Mouse (Mus musculus) lung, embryonic 16.5 days (tissue): Measurements from ENCODE around the gene Cdh4. TPM values are rescaled to one million over a fixed set of nuclear protein-coding genes. Genes with fewer than 3 reads are reported as not detected.

Experiments used
- ATAC-seq: fragments of 200-750 bp; cut with Nextera tagmentation; 2 replicates; pipeline ENCODE4 v1.8.0; 2017; ENCODE audit warnings: low read depth, mild to moderate bottlenecking, moderate library complexity
- H3K27ac ChIP-seq: fragments of 300-500 bp; sonication (generic); 2 replicates; pipeline ENCODE4 v1.5.1; 2014; ENCODE audit warnings: mild to moderate bottlenecking, control low read depth, low read length
- H3K27me3 ChIP-seq: fragments of 300-500 bp; sonication (generic); 2 replicates; pipeline ENCODE4 v1.6.1; 2014; ENCODE audit warnings: low read depth, low read length, mixed read lengths; ENCODE audit not compliant: control insufficient read depth, insufficient read depth
- H3K36me3 ChIP-seq: fragments of 300-500 bp; sonication (generic); 2 replicates; pipeline ENCODE4 v1.6.1; 2014; ENCODE audit warnings: low read length; ENCODE audit not compliant: control insufficient read depth, insufficient read depth
- H3K4me1 ChIP-seq: fragments of 300-500 bp; sonication (generic); replicated peaks from 2 replicates; pipeline ENCODE4 v1.6.1; 2014; ENCODE audit warnings: low read length, mixed read lengths; ENCODE audit not compliant: control insufficient read depth, insufficient read depth
- H3K4me2 ChIP-seq: fragments of 300-500 bp; sonication (generic); 2 replicates; pipeline ENCODE4 v1.6.1; 2014; ENCODE audit warnings: low read depth, low read length, control low read depth
- H3K4me3 ChIP-seq: fragments of 300-500 bp; sonication (generic); 2 replicates; pipeline ENCODE4 v1.5.1; 2014; ENCODE audit warnings: mild to moderate bottlenecking, low read length, control low read depth
- H3K9ac ChIP-seq: fragments of 300-500 bp; sonication (generic); 2 replicates; pipeline ENCODE4 v1.6.1; 2014; ENCODE audit warnings: low read length, control low read depth
- H3K9me3 ChIP-seq: fragments of 300-500 bp; sonication (generic); 2 replicates; pipeline ENCODE4 v1.6.1; 2016; ENCODE audit warnings: low read length; ENCODE audit not compliant: control insufficient read depth
- WGBS: fragments of 180-500 bp; shearing (Covaris S2); extraction: QIAGEN DNeasy Blood & Tissue Kit; methylation state at CpG from one replicate; pipeline ENCODE4 v1.1.7; 2014; 5-methylcytosine and 5-hydroxymethylcytosine counted together
- polyA plus RNA-seq: library from polyadenylated mRNA; unstranded; fragments of >200 nt; fragmentation: Nextera tagmentation; extraction: Ambion mirVana; gene quantifications from 2 replicates; pipeline ENCODE4 v1.2.1, GENCODE M21; 2015

Cdh4 gene
- polyA plus RNA-seq, 1 experiment from 2014 or later: 7.0 TPM

- ATAC-seq: no peak
Measured at GRCm38 (mm10) chr2:179706616-179707015, 264.4 kb downstream of the Cdh4 start.

GRCm38 (mm10) chr2:179709111-179709510, 266.9 kb downstream of the Cdh4 start:
- no peak overlapping the region for H3K4me2 ChIP-seq
- no peak overlapping the region for H3K9ac ChIP-seq
- ATAC-seq: no peak
- H3K4me1 ChIP-seq: no peaks in the 10 kb centered on the region
- no peaks in the 10 kb centered on the region for H3K36me3 ChIP-seq
- no peaks in the 10 kb centered on the region for H3K27me3 ChIP-seq
- H3K4me3 ChIP-seq: no peak overlapping the region
- no peaks in the 10 kb centered on the region for H3K9me3 ChIP-seq
- WGBS: 81% methylated on average over 2 of the region's 2 CpGs
- H3K27ac ChIP-seq: no peak overlapping the region

More at GRCm38 (mm10) chr2:179706616-179707015, 264.4 kb downstream of the Cdh4 start:
- no peak overlapping the region for H3K4me2 ChIP-seq
- H3K4me3 ChIP-seq: no peak overlapping the region
- no peaks in the 10 kb centered on the region for H3K9me3 ChIP-seq
- H3K27me3 ChIP-seq: no peaks in the 10 kb centered on the region
- H3K4me1 ChIP-seq: no peaks in the 10 kb centered on the region
- no peak overlapping the region for H3K27ac ChIP-seq
- 91% methylated on average over 3 of the region's 3 CpGs for WGBS
- no peaks in the 10 kb centered on the region for H3K36me3 ChIP-seq
- H3K9ac ChIP-seq: no peak overlapping the region

- H3K4me2 ChIP-seq: no peak overlapping the region
- H3K4me3 ChIP-seq: no peak overlapping the region
- no peak overlapping the region for H3K27ac ChIP-seq
- H3K36me3 ChIP-seq: no peaks in the 10 kb centered on the region
- WGBS: 75% methylated on average over 7 of the region's 7 CpGs
- ATAC-seq: no peak
- H3K4me1 ChIP-seq: no peaks in the 10 kb centered on the region
- no peak overlapping the region for H3K9ac ChIP-seq
- H3K9me3 ChIP-seq: no peaks in the 10 kb centered on the region
- no peaks in the 10 kb centered on the region for H3K27me3 ChIP-seq
Measured at GRCm38 (mm10) chr2:179712690-179713089, 270.5 kb downstream of the Cdh4 start.

- no peak overlapping the region for H3K9ac ChIP-seq
- no peaks in the 10 kb centered on the region for H3K27me3 ChIP-seq
- H3K4me3 ChIP-seq: no peak overlapping the region
- H3K27ac ChIP-seq: no peak overlapping the region
- H3K4me2 ChIP-seq: no peak overlapping the region
- H3K36me3 ChIP-seq: no peaks in the 10 kb centered on the region
- no peak for ATAC-seq
- no peaks in the 10 kb centered on the region for H3K4me1 ChIP-seq
- H3K9me3 ChIP-seq: no peaks in the 10 kb centered on the region
- 56% methylated on average over 4 of the region's 4 CpGs for WGBS
Measured at GRCm38 (mm10) chr2:179713326-179713725, 271.1 kb downstream of the Cdh4 start.

- H3K9ac ChIP-seq: no peak overlapping the region
- H3K9me3 ChIP-seq: no peaks in the 10 kb centered on the region
- H3K4me1 ChIP-seq: no peaks in the 10 kb centered on the region
- no peak for ATAC-seq
- H3K36me3 ChIP-seq: no peaks in the 10 kb centered on the region
- no peak overlapping the region for H3K27ac ChIP-seq
- 69% methylated on average over 3 of the region's 3 CpGs for WGBS
- H3K4me3 ChIP-seq: no peak overlapping the region
- no peak overlapping the region for H3K4me2 ChIP-seq
- no peaks in the 10 kb centered on the region for H3K27me3 ChIP-seq
Measured at GRCm38 (mm10) chr2:179714145-179714544, 271.9 kb downstream of the Cdh4 start.

GRCm38 (mm10) chr2:179715375-179715774, 273.1 kb downstream of the Cdh4 start:
- H3K9me3 ChIP-seq: no peaks in the 10 kb centered on the region
- H3K27ac ChIP-seq: no peak overlapping the region
- H3K4me1 ChIP-seq: no peaks in the 10 kb centered on the region
- WGBS: 88% methylated on average over 1 of the region's 1 CpGs
- no peak for ATAC-seq
- H3K9ac ChIP-seq: no peak overlapping the region
- no peaks in the 10 kb centered on the region for H3K27me3 ChIP-seq
- H3K4me3 ChIP-seq: no peak overlapping the region
- no peak overlapping the region for H3K4me2 ChIP-seq
- H3K36me3 ChIP-seq: no peaks in the 10 kb centered on the region

- ATAC-seq: no peak
Measured at GRCm38 (mm10) chr2:179720366-179720765, 278.1 kb downstream of the Cdh4 start.

GRCm38 (mm10) chr2:179721534-179722516, 279.6 kb downstream of the Cdh4 start:
- ATAC-seq: no peak
- 38% methylated on average over 18 of the region's 18 CpGs for WGBS
- no peaks in the 10 kb centered on the region for H3K9me3 ChIP-seq

More at GRCm38 (mm10) chr2:179720366-179720765, 278.1 kb downstream of the Cdh4 start:
- H3K27ac ChIP-seq: no peak overlapping the region
- no peaks in the 10 kb centered on the region for H3K9me3 ChIP-seq
- no peaks in the 10 kb centered on the region for H3K27me3 ChIP-seq
- H3K9ac ChIP-seq: no peak overlapping the region
- no peak overlapping the region for H3K4me2 ChIP-seq
- 46% methylated on average over 3 of the region's 3 CpGs for WGBS
- H3K4me3 ChIP-seq: no peak overlapping the region
- H3K36me3 ChIP-seq: no peaks in the 10 kb centered on the region
- no peaks in the 10 kb centered on the region for H3K4me1 ChIP-seq

GRCm38 (mm10) chr2:179722776-179723386, 280.6 kb downstream of the Cdh4 start:
- no peak for ATAC-seq
- H3K4me3 ChIP-seq: no peak overlapping the region
- H3K9ac ChIP-seq: no peak overlapping the region
- no peak overlapping the region for H3K27ac ChIP-seq
- WGBS: 58% methylated on average over 4 of the region's 4 CpGs
- H3K4me1 ChIP-seq: no peaks in the 10 kb centered on the region
- no peaks in the 10 kb centered on the region for H3K9me3 ChIP-seq
- H3K4me2 ChIP-seq: no peak overlapping the region
- no peaks in the 10 kb centered on the region for H3K36me3 ChIP-seq
- no peaks in the 10 kb centered on the region for H3K27me3 ChIP-seq

More at GRCm38 (mm10) chr2:179721534-179722516, 279.6 kb downstream of the Cdh4 start:
- no peaks in the 10 kb centered on the region for H3K4me1 ChIP-seq
- H3K4me3 ChIP-seq: no peak overlapping the region
- no peak overlapping the region for H3K4me2 ChIP-seq
- no peaks in the 10 kb centered on the region for H3K27me3 ChIP-seq
- H3K36me3 ChIP-seq: no peaks in the 10 kb centered on the region
- no peak overlapping the region for H3K27ac ChIP-seq
- H3K9ac ChIP-seq: no peak overlapping the region
